Mouse (Mus musculus) ES-CJ7 (cell line): ENCODE results near the gene Clca3a2.
A peak's percentile ranks its signal among the peaks of the same experiment; 100 is the strongest.
"Not testable (repeated sequence)": the region's sequence is repeated elsewhere in the genome, so short reads cannot be mapped to it uniquely, and the experiment has no call there.

Experiments used
- DNase-seq: peaks from one replicate; pipeline ENCODE4 v3.0.0; 2011; ENCODE audit warnings: low read depth, low spot score

Clca3a2 gene

DNA sequence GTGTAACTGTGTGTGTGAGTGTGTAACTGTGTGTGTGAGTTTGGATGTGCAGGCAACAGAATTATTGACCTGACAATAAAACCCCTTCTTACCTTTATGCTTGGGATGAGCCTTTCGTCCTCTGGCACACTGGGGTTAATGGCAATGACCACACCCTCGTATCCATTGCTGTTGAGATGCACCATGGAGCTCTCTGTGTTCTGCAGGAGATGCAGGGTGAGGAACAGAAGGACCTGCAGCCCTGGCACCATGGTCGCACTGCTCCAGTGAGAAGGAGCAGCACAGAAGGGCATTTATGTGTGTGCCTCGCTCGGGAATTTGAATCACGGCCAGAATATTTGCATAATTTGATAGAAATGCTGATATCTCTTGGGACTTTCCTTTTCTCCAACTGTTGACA is at the start of gene Clca3a2:
Clca3a2 (minus strand) TSS at position 276 of the 400 bp plus-strand sequence.
- not testable (repeated sequence) for DNase-seq

DNA sequence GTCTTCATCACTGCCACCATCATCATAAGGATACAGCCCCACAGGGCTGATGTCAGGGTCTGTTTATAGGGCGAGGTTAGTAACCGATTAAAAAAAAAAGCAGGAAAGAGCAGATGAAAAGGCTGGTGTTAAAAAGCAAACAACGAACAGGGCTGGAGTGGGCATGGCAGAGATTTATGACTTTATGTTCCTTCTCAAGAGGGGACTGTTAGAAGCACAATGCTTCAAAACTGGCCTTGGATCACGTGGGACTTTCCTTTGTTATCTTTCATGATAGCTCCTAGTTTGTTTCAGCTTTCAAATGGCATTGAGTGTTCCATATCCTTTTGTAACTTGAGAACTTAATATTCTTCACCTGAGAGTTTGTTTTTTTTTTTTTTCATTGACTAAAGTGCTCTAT is 30.3 kb upstream of the Clca3a2 start:
- no peak for DNase-seq

DNA sequence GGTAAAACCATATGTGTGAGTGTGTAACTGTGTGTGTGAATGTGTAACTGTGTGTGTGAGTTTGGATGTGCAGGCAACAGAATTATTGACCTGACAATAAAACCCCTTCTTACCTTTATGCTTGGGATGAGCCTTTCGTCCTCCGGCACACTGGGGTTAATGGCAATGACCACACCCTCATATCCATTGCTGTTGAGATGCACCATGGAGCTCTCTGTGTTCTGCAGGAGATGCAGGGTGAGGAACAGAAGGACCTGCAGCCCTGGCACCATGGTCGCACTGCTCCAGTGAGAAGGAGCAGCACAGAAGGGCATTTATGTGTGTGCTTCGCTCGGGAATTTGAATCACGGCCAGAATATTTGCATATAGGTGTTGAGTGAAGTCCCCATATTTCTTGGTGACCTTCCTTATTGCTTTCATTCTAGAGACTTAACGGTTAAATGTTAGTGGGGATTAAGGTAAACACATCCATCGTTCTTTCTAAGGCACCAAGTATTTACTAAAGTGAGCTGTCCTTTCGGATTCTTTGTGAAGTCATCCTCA is 29.8 kb upstream of the Clca3a2 start, which contains the start of gene Clca3b:
Clca3b (minus strand) TSS at position 344 of the 543 bp plus-strand sequence.
- DNase-seq: not testable (repeated sequence)

DNA sequence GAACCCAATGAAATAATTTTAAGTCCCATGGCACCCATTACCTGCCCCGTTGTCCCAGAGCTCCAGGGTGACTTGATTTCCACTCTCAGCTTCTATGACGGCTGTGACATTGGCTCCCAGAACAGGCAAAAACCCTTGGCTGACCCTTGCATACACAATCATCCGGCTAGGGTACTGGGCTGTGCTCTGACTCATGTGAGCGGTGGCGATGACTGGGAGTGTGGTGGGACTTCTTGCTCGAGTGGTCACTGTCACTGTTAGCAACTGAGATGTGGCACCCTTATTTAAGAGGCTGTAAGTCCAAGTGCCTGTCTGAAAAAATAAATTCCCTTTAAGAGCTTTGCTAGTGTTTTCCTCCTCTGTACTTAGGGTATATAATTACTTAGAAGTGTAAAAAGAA is 8.0 kb upstream of the Clca3a2 start:
- DNase-seq: no peak

DNA sequence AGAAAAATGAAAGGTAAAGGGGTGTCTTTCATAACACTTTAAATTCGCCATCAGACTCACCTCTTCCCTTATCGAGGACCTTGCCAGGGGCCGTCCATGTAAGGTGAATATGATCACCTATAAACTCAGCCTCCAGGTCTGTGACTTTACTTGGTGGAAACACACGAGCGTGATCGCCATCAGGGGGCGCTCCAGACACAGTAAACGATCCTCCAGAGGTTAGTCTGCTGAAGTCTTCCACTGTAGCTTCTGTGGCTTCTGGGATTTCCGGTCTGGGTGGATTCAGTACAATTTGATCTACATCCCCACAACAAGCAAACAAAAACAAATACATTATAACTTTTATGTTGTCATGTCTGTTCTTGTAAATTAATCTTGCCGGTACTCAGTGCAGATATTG is 5.9 kb upstream of the Clca3a2 start:
- peak; percentile 83 for DNase-seq

DNA sequence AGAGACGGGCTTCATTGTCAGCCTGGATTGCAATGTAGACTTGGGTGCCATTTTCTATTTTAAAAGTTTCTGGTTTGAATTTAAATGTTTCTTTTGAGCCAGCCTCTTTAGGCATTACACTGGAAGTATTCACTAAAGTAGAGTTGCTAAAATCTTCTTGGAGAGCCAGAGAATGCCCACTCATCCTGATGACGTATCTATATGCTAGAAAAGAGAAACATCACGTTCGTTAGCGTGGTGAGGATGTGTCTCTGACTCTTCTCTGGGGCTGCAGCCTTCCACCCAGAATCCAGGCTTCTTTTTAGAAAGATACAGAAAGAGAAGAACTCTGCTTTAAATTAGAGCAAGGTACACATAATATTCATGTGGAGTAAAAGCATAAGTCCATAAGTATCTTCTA is 4.0 kb upstream of the Clca3a2 start:
- DNase-seq: no peak

DNA sequence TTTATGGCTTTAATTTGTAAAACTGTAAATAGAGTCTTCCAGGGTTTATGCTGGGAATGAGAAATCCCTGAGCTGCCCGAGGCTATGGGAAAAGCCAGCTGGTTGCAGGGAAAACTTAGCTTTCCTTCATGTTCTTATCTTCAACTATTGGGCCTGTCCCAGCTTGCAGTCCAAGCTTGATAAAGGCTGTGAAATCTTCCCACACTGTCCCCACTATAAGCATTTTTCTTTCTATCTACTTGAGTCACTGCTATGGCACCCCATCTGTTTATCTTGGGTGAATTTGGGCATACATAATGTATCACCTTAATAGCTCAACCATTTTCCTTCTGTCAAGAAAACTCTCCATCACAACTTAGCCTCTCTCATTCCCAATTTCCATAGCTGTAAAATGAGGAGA is 1.3 kb upstream of the Clca3a2 start:
- DNase-seq: no peak

DNA sequence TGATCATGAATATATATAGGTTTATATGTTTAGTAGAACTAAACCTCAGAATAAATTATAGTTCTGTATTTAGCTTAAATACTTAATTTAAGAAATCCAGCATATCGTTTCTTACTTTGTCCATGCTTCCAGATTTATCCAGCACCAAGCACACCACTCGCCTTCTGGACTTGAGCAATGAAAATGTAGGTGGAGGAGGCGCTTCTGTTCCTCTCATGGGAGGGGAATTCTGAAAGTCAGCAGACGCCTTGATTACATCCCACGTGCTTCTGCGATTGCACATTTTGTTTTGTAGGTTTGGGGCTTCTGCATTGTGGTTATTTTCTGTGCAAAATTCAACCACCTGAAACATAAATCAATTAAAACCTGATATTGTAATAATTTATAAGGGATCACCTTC is 6.0 kb downstream of the Clca3a2 start:
- DNase-seq: not testable (repeated sequence)

DNA sequence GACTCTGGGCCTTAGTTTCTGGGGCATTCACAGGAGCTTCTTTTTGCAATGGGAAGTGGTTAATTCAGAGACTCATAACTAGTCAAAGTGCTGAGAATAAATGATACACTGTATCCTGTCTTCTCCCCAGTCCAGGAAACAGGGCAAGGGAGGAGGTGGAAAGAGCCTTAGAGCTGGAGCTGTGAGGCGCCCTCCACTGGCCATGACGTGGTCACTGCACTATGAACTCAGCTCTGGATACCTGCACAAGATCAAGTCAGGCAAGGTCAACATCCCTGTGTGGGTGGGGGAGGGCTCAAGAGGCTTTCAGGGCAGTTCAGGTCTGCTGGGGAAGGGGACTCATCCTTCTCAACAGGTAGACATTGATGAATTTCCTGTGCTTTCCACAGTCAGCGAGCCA is 7.5 kb downstream of the Clca3a2 start:
- DNase-seq: peak; percentile 33

DNA sequence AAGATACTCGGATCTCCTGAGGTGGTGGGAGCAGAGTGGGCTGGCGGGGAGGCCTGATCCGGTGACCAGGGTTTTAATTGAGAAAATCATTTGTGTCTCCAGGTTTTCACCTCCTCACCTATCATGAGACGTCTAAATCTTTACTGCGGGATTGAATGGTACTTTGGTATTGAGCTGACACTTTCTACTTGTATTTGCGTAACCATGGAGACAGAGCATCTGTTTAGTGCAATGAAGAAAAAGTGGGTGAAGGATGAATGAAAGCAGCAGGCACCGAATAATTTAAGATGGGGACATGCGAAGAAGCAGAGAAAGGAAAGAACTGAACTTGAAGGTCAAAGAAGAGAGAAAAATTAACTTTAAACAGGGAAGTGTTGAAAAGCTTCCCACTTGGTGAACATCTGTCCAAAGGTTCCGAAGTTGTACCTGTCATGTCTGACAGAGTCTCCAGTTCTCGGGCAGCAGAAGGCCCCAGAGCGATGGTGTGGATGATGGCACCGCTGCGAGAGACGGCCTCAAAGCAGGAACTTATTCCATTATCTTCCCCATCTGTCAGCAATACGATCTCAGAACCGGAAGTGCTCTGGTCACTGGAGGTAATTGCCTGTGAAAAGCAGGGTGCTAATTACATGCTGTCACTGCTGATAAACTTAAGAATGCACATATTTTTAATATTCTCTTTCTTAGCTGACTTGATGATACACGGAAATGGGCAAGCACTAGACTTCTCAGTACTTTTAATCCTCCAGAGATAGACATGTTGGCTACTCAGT is 11.0 kb downstream of the Clca3a2 start:
- DNase-seq: not testable (repeated sequence)

DNA sequence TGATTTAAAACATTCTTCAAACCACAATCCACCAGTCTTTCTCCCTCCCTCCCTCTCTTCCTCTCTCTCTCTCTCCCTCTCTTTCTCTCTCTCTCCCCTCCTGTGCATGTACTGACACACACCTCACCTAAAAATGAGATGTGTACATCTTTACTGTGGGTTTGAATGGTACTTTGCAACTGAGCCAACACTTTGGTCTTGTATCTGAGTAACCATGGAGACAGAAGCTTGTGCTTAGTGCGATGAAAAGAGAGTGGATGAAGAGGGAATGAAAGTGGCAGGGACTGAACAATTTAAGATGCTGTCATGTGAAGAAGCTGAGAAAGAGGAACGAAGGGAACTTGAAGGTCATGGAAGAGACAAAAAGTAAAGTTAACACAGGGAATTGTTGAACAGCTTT is 12.7 kb downstream of the Clca3a2 start:
- not testable (repeated sequence) for DNase-seq

DNA sequence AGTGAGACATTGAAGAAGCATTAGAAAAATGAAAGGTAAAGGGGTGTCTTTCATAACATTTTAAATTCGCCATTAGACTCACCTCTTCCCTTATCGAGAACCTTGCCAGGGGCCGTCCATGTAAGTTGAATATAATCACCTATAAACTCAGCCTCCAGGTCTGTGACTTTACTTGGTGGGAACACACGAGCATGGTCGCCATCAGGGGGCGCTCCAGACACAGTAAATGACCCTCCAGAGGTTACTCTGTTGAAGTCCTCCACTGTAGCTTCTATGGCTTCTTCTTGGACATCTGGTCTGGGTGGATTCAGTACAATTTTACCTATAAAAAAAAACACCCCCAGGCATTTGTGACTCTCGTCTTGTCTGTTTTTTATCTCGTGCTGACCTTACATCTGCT is 17.4 kb downstream of the Clca3a2 start:
- DNase-seq: peak; percentile 64

DNA sequence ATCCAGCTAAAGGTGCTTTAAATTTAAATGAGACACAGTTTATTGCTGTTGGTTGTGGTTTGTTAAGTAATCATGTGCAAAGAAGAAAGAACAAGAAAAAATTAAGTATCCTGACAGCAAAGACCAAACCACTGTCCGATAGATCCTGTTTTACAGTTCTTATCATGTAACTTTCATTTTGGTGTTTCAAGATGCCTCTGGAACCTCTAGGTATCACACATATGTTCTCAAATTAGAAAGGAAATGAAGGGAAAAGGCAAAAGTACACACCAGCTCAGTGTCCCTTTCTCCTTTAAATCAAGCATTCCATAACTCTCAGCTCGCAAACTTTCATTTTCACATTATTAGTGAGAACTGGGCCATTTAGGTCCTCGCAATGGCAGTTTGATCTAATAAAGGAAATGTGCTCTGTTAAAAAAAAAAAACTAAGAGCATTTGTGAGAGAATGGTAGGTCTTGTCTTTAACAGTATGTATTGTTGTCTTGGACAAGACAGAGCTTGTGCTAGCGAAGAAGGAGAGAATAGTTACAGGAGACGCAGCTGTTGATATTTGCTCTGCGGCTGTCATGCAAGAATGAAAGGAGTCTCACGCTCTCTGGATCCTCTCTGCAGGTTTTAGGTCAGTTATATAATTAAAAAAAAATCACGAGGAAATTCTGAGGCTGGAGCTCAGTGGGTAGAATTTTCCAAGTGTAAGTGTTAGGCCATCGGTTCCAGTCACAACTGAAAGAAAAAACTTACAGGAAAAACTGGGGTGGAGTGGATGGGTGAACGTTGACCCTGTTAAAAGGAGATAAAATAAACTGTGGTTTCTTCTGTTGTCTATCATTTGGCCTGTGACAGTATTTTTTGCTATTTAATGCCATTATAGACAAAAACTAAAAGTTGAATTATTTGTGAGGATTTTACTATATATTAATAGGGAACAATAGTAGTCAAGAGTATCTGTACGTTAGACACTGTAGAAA is 33.8 kb downstream of the Clca3a2 start:
- no peak for DNase-seq

DNA sequence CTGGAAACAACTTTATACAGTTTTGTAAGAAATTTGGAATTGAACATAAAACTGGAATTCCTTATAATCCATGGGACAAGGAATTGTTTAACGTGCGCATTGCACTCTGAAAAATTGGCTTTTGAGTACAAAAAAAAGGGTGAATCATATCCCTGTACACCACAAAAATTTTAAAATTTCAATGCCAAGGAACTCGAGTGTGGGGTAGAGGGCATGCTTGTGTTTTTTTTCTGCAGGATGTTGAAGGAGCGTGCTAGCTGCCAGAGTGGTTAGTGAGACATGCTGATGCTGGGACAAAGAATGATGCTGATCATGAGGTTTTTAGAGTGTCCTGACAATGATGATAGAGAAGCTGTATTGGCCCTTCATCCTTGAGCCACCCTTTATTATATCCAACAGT is 54.1 kb downstream of the Clca3a2 start:
- DNase-seq: no peak

DNA sequence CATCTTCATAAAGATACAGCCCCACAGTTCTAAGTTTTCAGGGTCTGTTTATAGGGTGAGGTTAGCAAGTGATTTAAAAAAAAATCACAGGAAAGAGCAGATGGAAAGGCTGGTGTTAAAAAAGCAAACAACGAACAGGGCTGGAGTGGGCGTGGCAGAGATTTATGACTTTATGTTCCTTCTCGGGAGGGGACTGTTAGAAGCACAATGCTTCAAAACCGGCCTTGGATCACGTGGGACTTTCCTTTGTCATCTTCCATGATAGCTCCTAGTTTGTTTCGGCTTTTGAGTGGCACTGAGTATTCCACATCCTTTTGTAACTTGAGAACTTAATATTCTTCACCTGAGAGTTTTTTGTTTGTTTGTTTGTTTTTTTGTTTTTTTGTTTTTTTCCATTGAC is 57.8 kb downstream of the Clca3a2 start:
- DNase-seq: no peak

DNA sequence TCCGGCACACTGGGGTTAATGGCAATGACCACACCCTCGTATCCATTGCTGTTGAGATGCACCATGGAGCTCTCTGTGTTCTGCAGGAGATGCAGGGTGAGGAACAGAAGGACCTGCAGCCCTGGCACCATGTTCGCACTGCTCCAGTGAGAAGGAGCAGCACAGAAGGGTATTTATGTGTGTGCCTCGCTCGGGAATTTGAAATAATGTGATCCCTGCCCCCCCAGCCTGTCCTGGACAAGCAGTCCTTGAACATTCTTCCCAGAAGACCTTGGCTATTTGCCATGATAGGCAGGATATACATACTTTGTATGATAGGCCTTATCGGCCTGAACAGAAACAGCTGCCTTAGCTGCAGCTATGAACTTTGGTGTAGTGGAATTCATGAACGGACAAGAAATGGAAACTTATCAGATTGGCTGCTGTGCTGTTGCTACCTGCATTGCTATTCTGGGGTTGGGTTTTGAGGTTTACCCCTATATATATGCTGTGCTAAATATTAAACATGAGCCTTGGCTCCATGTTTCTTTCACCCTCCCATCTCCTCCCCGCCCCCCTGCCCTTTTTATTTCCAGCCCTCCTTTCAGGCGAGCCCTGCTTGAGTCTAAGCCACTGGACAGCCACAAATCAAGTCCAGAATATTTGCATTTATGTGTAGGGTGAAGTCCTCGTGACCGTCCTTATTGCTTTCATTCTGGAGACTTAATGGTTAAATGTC is 58.5 kb downstream of the Clca3a2 start, which contains the start of gene Clca3a1:
Clca3a1 (minus strand) TSS at position 386 of the 718 bp plus-strand sequence.
- no peak for DNase-seq

DNA sequence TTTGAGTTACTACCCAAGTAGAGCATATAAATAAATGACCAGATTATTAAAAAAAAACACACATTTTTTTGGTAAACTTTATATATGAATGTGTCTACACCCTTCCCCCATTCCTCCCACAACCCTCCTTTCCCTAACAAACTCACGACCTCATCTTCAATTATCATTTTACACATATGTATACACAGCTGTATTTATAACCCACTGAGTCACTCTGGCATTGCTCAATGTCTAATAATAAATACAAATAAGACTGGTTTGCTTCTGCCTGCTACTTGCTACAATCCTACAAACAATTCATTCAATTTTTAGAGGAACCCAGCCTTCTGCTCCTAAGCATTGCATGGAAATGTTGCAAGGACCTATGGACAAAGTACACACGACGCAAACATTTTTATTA is 59.6 kb downstream of the Clca3a2 start:
- DNase-seq: no peak

DNA sequence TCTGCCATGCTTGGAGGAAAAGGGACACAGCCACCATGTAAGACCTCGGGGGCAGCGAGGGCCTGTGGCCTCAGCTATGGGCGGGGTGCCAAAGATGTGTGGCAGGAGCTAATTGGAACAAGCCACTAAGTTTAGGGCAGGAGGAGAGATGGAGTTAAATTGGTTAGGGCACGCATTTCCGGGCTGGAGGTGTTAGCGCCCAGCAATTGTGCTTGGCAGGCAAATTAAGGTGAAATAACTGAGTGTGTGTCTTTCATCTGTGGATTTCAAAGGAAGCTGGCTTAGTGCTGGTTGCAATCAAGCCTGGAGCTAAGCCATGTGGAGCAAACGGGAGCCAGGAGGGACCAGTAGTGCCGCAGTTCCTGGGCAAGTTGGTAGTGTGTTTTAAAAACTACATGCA is 63.2 kb downstream of the Clca3a2 start:
- DNase-seq: not testable (repeated sequence)

DNA sequence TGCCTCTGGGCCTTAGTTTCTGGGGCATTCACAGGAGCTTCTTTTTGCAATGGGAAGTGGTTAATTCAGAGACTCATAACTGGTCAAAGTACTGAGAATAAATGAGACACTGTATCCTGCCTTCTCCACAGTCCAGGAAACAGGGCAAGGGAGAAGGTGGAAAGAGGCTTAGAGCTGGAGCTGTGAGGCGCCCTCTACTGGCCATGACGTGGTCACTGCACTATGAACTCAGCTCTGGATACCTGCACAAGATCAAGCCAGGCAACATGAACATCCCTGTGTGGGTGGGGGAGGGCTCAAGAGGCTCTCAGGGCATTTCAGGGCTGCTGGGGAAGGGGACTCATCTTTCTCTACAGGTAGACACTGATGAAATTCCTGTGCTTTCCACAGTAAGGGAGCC is 66.2 kb downstream of the Clca3a2 start:
- DNase-seq: peak; percentile 58

DNA sequence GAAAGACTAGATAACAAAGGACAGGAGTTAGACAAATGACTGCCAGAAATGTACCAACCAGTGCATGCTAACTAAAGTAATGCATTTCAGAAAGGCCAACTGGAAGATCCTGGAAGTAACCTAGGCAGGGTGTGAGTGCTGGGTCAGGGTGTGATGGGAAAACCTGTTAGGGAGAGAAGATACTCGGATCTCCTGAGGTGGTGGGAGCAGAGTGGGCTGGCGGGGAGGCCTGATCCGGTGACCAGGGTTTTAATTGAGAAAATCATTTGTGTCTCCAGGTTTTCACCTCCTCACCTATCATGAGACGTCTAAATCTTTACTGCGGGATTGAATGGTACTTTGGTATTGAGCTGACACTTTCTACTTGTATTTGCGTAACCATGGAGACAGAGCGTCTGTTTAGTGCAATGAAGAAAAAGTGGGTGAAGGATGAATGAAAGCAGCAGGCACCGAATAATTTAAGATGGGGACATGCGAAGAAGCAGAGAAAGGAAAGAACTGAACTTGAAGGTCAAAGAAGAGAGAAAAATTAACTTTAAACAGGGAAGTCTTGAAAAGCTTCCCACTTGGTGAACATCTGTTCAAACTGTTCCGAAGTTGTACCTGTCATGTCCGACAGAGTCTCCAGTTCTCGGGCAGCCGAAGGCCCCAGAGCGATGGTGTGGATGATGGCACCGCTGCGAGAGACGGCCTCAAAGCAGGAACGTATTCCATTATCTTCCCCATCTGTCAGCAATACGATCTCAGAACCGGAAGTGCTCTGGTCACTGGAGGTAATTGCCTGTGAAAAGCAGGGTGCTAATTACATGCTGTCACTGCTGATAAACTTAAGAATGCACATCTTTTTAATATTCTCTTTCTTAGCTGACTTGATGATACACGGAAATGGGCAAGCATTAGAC is 70.0 kb downstream of the Clca3a2 start:
- not testable (repeated sequence) for DNase-seq
